Comparison of ENCODE assay signal across 9 mouse cellular contexts in the genomic region with DNA sequence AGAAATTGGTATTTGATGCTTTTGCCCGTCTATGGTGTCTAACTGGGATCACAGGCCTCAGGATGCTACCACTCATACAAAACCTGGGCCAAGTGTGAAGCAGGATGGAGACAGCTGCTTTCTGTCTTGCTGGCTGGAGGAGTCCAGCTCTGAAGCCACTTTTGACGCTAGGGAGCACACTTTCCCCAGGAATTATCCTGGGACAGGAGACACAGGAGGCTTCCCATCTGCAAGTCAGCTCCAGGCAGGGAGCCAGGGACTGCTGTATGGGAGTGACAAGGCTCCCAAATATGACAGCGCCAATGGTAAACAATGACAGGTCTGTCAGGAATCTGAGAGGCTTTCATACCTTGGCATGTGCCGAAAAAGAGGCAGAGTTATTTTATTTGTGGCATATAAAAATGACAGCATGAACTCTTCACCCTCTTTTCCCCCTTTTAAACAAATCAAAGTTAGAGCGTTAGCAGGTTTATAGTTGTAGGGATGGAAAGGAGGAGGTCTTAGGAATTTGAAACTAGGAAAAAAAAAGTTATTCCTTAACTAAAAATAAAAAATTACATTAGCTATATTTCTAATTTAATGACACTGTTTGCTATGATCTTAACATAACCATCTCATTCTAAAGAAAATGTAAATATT.
DNase-seq lines count a peak whose midpoint lies in the region; ATAC-seq and TF ChIP-seq lines count a peak whose summit lies in the region.
"Had no signal": no experiment of that assay in that cellular context is flagged by ENCODE, and none has a peak within 500 bp of the region (broad histone marks: within the 10 kb centered on the region; RNA-seq: fewer than 3 reads in every experiment).

No protein-coding gene starts in this region.

- WGBS in limb, embryonic 14.5 days: 31% methylated on average over 5 of the region's 5 CpGs

- no peaks in the 10 kb centered on the region for H3K36me3 ChIP-seq in limb, embryonic 14.5 days (ENCODE audit: control insufficient read depth, insufficient read depth, low read length)

- no peaks in the 10 kb centered on the region for H3K27me3 ChIP-seq in limb, embryonic 14.5 days (ENCODE audit: control insufficient read depth, insufficient read depth, low read length)

- no peak overlapping the region for H3K27ac ChIP-seq in limb, embryonic 14.5 days (replicated peaks; ENCODE audit: low read depth, low read length)

- no peak overlapping the region for H3K9ac ChIP-seq in limb, embryonic 14.5 days (ENCODE audit: low read depth, low read length, severe bottlenecking)

- ATAC-seq in limb, embryonic 14.5 days (ENCODE audit: low FRiP score, low read depth): no peak

- TF ChIP-seq POLR2A in limb, embryonic 14.5 days (IDR thresholded peaks at IDR 0.05; ENCODE audit: borderline replicate concordance, extremely low read depth, insufficient read depth, insufficient read length): no peak

- H3K4me3 ChIP-seq in limb, embryonic 14.5 days (replicated peaks; ENCODE audit: low read length): no peak overlapping the region
- H3K4me3 ChIP-seq: erythroblast, embryonic 14.5 days had no signal

- no peak overlapping the region for H3K4me2 ChIP-seq in limb, embryonic 14.5 days (replicated peaks; ENCODE audit: low read depth, low read length, severe bottlenecking)

- no peaks in the 10 kb centered on the region for H3K9me3 ChIP-seq in limb, embryonic 14.5 days (ENCODE audit: control insufficient read depth, low read length)

- DNase-seq in adrenal gland, adult (ENCODE audit: inconsistent age in 2 of 2, low spot score in 1 of 2): peak; percentile 6 to 20
- DNase-seq in adrenal gland, adult 18-20 months (ENCODE audit: low spot score in 2 of 2): no peak
- peak; percentile 50 to 73 for DNase-seq in cerebellum, postnatal 25 days
- peak; percentile 35 to 50 for DNase-seq in frontal cortex, postnatal 14 days (ENCODE audit: low spot score in 2 of 2)
- peak; percentile 69 for DNase-seq in kidney, postnatal 10 days
- peak; percentile 49 for DNase-seq in limb, embryonic 14.5 days (ENCODE audit: low spot score)
- peak; percentile 41 for DNase-seq in retina, postnatal 7 days (ENCODE audit: low read depth, low spot score)
- no peak for DNase-seq in thymus, postnatal 36 days

- H3K4me1 ChIP-seq in limb, embryonic 14.5 days (ENCODE audit: control insufficient read depth, insufficient read depth, low read length): no peaks in the 10 kb centered on the region

Comparison
In these comparisons a context has a peak if more than half of its experiments do, and no peak if none do; other contexts are left out.
1. DNase-seq: peak in adrenal gland, adult (2 of 2), cerebellum, postnatal 25 days (2 of 2), frontal cortex, postnatal 14 days (2 of 2), kidney, postnatal 10 days (single experiment), limb, embryonic 14.5 days (single experiment) and retina, postnatal 7 days (single experiment); none in adrenal gland, adult 18-20 months (0 of 2) and thymus, postnatal 36 days (0 of 2).